Mouse (Mus musculus): ENCODE measurements around the gene Vps35l.

GRCm38 (mm10) chr7:118793899-118794298 is 53.9 kb downstream of the Vps35l start:
- TF ChIP-seq CTCF (IDR thresholded peaks at IDR 0.05; ENCODE audit: low read depth, low read length) (no peak), POLR2A (IDR thresholded peaks at IDR 0.05; ENCODE audit: borderline replicate concordance, low read depth, low read length) (no peak)
